Mouse (Mus musculus): Measurements from ENCODE around the gene Rps12. TPM values are rescaled to one million over a fixed set of nuclear protein-coding genes. Genes with fewer than 3 reads are reported as not detected.

Rps12 gene
- polyA plus RNA-seq, 1 experiment: 4,767 TPM

- Histone ChIP-seq H3K79me2 (ENCODE audit: control insufficient read depth, insufficient read depth) (no peaks in the 10 kb centered on the region), H3K4me3 (no peak overlapping the region), H3K36me3 (ENCODE audit: control insufficient read depth, insufficient read depth) (peaks cover 13% of the 10 kb centered on the region), H3K4me2 (ENCODE audit: low read depth) (no peak overlapping the region), H3ac (ENCODE audit: control insufficient read depth, insufficient read length) (no peak overlapping the region), H3K27me3 (ENCODE audit: control insufficient read depth, insufficient read depth, insufficient read length) (no peaks in the 10 kb centered on the region)
- TF ChIP-seq TCF3 (IDR thresholded peaks at IDR 0.05; ENCODE audit: insufficient read length, low read depth) (no peak), E2F4 (IDR thresholded peaks at IDR 0.05; ENCODE audit: insufficient read depth) (no peak), MYOD1 (IDR thresholded peaks at IDR 0.05; ENCODE audit: control insufficient read depth in 1 of 3, insufficient read length in 2 of 3, low read depth in 2 of 3) (no peak), SRF (IDR thresholded peaks at IDR 0.05; ENCODE audit: control insufficient read depth, insufficient read length, low read depth) (no peak), POLR2A (IDR thresholded peaks at IDR 0.05; ENCODE audit: insufficient read length, low read depth) (no peak), USF1 (IDR thresholded peaks at IDR 0.05; ENCODE audit: low read depth) (no peak), TCF12 (IDR thresholded peaks at IDR 0.05; ENCODE audit: insufficient read depth, poor library complexity, severe bottlenecking) (no peak), CEBPB (IDR thresholded peaks at IDR 0.05; ENCODE audit: insufficient read depth, poor library complexity, severe bottlenecking) (no peak), POLR2AphosphoS2 (IDR thresholded peaks at IDR 0.05; ENCODE audit: insufficient read length, low read depth) (no peak), MYOG (IDR thresholded peaks at IDR 0.05; ENCODE audit: control insufficient read depth in 1 of 3, insufficient read depth in 1 of 3, insufficient read length in 2 of 3, low read depth in 2 of 3) (no peak), MAX (IDR thresholded peaks at IDR 0.05; ENCODE audit: low read depth) (no peak), REST (IDR thresholded peaks at IDR 0.05; ENCODE audit: insufficient read depth, insufficient read length) (no peak)
Measured at GRCm38 (mm10) chr10:23806201-23806600, 19.1 kb upstream of the Rps12 start.

- H3K27me3 ChIP-seq (ENCODE audit: control insufficient read depth, insufficient read depth, insufficient read length): no peaks in the 10 kb centered on the region
Measured at GRCm38 (mm10) chr10:23804665-23805064, 17.6 kb upstream of the Rps12 start.

GRCm38 (mm10) chr10:23802911-23803310 lies 15.8 kb upstream of the Rps12 start:
- no peak overlapping the region for H3K4me3 ChIP-seq
- no peaks in the 10 kb centered on the region for H3K27me3 ChIP-seq (ENCODE audit: control insufficient read depth, insufficient read depth, insufficient read length)
- no peaks in the 10 kb centered on the region for H3K79me2 ChIP-seq (ENCODE audit: control insufficient read depth, insufficient read depth)
- no peak overlapping the region for H3ac ChIP-seq (ENCODE audit: control insufficient read depth, insufficient read length)
- peaks cover 13% of the 10 kb centered on the region for H3K36me3 ChIP-seq (ENCODE audit: control insufficient read depth, insufficient read depth)
- TF ChIP-seq MYOG (IDR thresholded peaks at IDR 0.05; ENCODE audit: control insufficient read depth in 1 of 3, insufficient read depth in 1 of 3, insufficient read length in 2 of 3, low read depth in 2 of 3) (no peak), TCF3 (IDR thresholded peaks at IDR 0.05; ENCODE audit: insufficient read length, low read depth) (no peak), CEBPB (IDR thresholded peaks at IDR 0.05; ENCODE audit: insufficient read depth, poor library complexity, severe bottlenecking) (no peak), E2F4 (IDR thresholded peaks at IDR 0.05; ENCODE audit: insufficient read depth) (no peak), POLR2A (IDR thresholded peaks at IDR 0.05; ENCODE audit: insufficient read length, low read depth) (no peak), REST (IDR thresholded peaks at IDR 0.05; ENCODE audit: insufficient read depth, insufficient read length) (no peak), TCF12 (IDR thresholded peaks at IDR 0.05; ENCODE audit: insufficient read depth, poor library complexity, severe bottlenecking) (no peak), MYOD1 (IDR thresholded peaks at IDR 0.05; ENCODE audit: control insufficient read depth in 1 of 3, insufficient read length in 2 of 3, low read depth in 2 of 3) (no peak), SRF (IDR thresholded peaks at IDR 0.05; ENCODE audit: control insufficient read depth, insufficient read length, low read depth) (no peak), USF1 (IDR thresholded peaks at IDR 0.05; ENCODE audit: low read depth) (no peak), MAX (IDR thresholded peaks at IDR 0.05; ENCODE audit: low read depth) (no peak), POLR2AphosphoS2 (IDR thresholded peaks at IDR 0.05; ENCODE audit: insufficient read length, low read depth) (no peak)
- no peak overlapping the region for H3K4me2 ChIP-seq (ENCODE audit: low read depth)

More at GRCm38 (mm10) chr10:23804665-23805064, 17.6 kb upstream of the Rps12 start:
- Histone ChIP-seq H3K4me2 (ENCODE audit: low read depth) (no peak overlapping the region), H3K36me3 (ENCODE audit: control insufficient read depth, insufficient read depth) (peaks cover 13% of the 10 kb centered on the region), H3K79me2 (ENCODE audit: control insufficient read depth, insufficient read depth) (no peaks in the 10 kb centered on the region), H3ac (ENCODE audit: control insufficient read depth, insufficient read length) (no peak overlapping the region), H3K4me3 (no peak overlapping the region)
- TF ChIP-seq TCF12 (IDR thresholded peaks at IDR 0.05; ENCODE audit: insufficient read depth, poor library complexity, severe bottlenecking) (no peak), REST (IDR thresholded peaks at IDR 0.05; ENCODE audit: insufficient read depth, insufficient read length) (no peak), E2F4 (IDR thresholded peaks at IDR 0.05; ENCODE audit: insufficient read depth) (no peak), POLR2A (IDR thresholded peaks at IDR 0.05; ENCODE audit: insufficient read length, low read depth) (no peak), TCF3 (IDR thresholded peaks at IDR 0.05; ENCODE audit: insufficient read length, low read depth) (no peak), MYOD1 (IDR thresholded peaks at IDR 0.05; ENCODE audit: control insufficient read depth in 1 of 3, insufficient read length in 2 of 3, low read depth in 2 of 3) (no peak), POLR2AphosphoS2 (IDR thresholded peaks at IDR 0.05; ENCODE audit: insufficient read length, low read depth) (no peak), MYOG (IDR thresholded peaks at IDR 0.05; ENCODE audit: control insufficient read depth in 1 of 3, insufficient read depth in 1 of 3, insufficient read length in 2 of 3, low read depth in 2 of 3) (no peak), SRF (IDR thresholded peaks at IDR 0.05; ENCODE audit: control insufficient read depth, insufficient read length, low read depth) (no peak), MAX (IDR thresholded peaks at IDR 0.05; ENCODE audit: low read depth) (no peak), USF1 (IDR thresholded peaks at IDR 0.05; ENCODE audit: low read depth) (no peak)

- no peaks in the 10 kb centered on the region for H3K27me3 ChIP-seq (ENCODE audit: control insufficient read depth, insufficient read depth, insufficient read length)
- no peaks in the 10 kb centered on the region for H3K79me2 ChIP-seq (ENCODE audit: control insufficient read depth, insufficient read depth)
- H3K4me3 ChIP-seq: no peak overlapping the region
- no peak overlapping the region for H3ac ChIP-seq (ENCODE audit: control insufficient read depth, insufficient read length)
- H3K4me2 ChIP-seq (ENCODE audit: low read depth): no peak overlapping the region
- TF ChIP-seq MYOD1 (IDR thresholded peaks at IDR 0.05; ENCODE audit: control insufficient read depth in 1 of 3, insufficient read length in 2 of 3, low read depth in 2 of 3): no peak
- no peak for TF ChIP-seq REST (IDR thresholded peaks at IDR 0.05; ENCODE audit: insufficient read depth, insufficient read length)
- TF ChIP-seq CEBPB (IDR thresholded peaks at IDR 0.05; ENCODE audit: insufficient read depth, poor library complexity, severe bottlenecking): no peak
- TF ChIP-seq POLR2A (IDR thresholded peaks at IDR 0.05; ENCODE audit: insufficient read length, low read depth): no peak
- no peak for TF ChIP-seq E2F4 (IDR thresholded peaks at IDR 0.05; ENCODE audit: insufficient read depth)
- TF ChIP-seq MYOG (IDR thresholded peaks at IDR 0.05; ENCODE audit: control insufficient read depth in 1 of 3, insufficient read depth in 1 of 3, insufficient read length in 2 of 3, low read depth in 2 of 3): no peak
- TF ChIP-seq TCF3 (IDR thresholded peaks at IDR 0.05; ENCODE audit: insufficient read length, low read depth): no peak
- no peak for TF ChIP-seq POLR2AphosphoS2 (IDR thresholded peaks at IDR 0.05; ENCODE audit: insufficient read length, low read depth)
- no peak for TF ChIP-seq SRF (IDR thresholded peaks at IDR 0.05; ENCODE audit: control insufficient read depth, insufficient read length, low read depth)
- TF ChIP-seq MAX (IDR thresholded peaks at IDR 0.05; ENCODE audit: low read depth): no peak
- TF ChIP-seq TCF12 (IDR thresholded peaks at IDR 0.05; ENCODE audit: insufficient read depth, poor library complexity, severe bottlenecking): no peak
- TF ChIP-seq USF1 (IDR thresholded peaks at IDR 0.05; ENCODE audit: low read depth): no peak
- peaks cover 2% of the 10 kb centered on the region for H3K36me3 ChIP-seq (ENCODE audit: control insufficient read depth, insufficient read depth)
Measured at GRCm38 (mm10) chr10:23799933-23800332, 12.9 kb upstream of the Rps12 start.

All from myocyte (in vitro differentiated cells).